Mouse (Mus musculus) hindbrain, embryonic 15.5 days (tissue): ENCODE results near the gene Gstt4. TPM values are rescaled to one million over a fixed set of nuclear protein-coding genes. Genes with fewer than 3 reads are reported as not detected.
"Not testable (repeated sequence)": the region's sequence is repeated elsewhere in the genome, so short reads cannot be mapped to it uniquely, and the experiment has no call there.

Experiments
- ATAC-seq: fragments of 200-750 bp; cut with Nextera tagmentation; 2 replicates; pipeline ENCODE4 v1.8.0; 2017; ENCODE audit warnings: low read depth, moderate number of reproducible peaks, moderate TSS enrichment; ENCODE audit not compliant: low FRiP score
- H3K27ac ChIP-seq: fragments of 300-500 bp; sonication (generic); replicated peaks from 2 replicates; pipeline ENCODE4 v1.5.1; 2015; ENCODE audit warnings: mild to moderate bottlenecking, inconsistent platforms
- H3K27me3 ChIP-seq: fragments of 300-500 bp; sonication (generic); 2 replicates; pipeline ENCODE4 v1.6.1; 2015; ENCODE audit warnings: control low read depth, inconsistent platforms
- H3K36me3 ChIP-seq: fragments of 300-500 bp; sonication (generic); 2 replicates; pipeline ENCODE4 v1.6.1; 2015; ENCODE audit warnings: control low read depth, inconsistent platforms
- H3K4me1 ChIP-seq: fragments of 300-500 bp; sonication (generic); replicated peaks from 2 replicates; pipeline ENCODE4 v1.6.1; 2015; ENCODE audit warnings: control low read depth, inconsistent platforms
- H3K4me2 ChIP-seq: fragments of 300-500 bp; sonication (generic); 2 replicates; pipeline ENCODE4 v1.6.1; 2015; ENCODE audit warnings: moderate library complexity, mild to moderate bottlenecking, inconsistent platforms
- H3K4me3 ChIP-seq: fragments of 300-500 bp; sonication (generic); 2 replicates; pipeline ENCODE4 v1.5.1; 2015; ENCODE audit warnings: mild to moderate bottlenecking, inconsistent platforms
- H3K9ac ChIP-seq: fragments of 300-500 bp; sonication (generic); 2 replicates; pipeline ENCODE4 v1.6.1; 2015; ENCODE audit warnings: inconsistent platforms
- H3K9me3 ChIP-seq: fragments of 300-500 bp; sonication (generic); 2 replicates; pipeline ENCODE4 v1.6.1; 2016; ENCODE audit warnings: control low read depth, inconsistent platforms
- WGBS: fragments of 180-500 bp; shearing (Covaris S2); methylation state at CpG from one replicate; pipeline ENCODE4 v1.1.7; 2015; 5-methylcytosine and 5-hydroxymethylcytosine counted together
- polyA plus RNA-seq: library from polyadenylated mRNA; unstranded; fragments of >200 nt; fragmentation: Nextera tagmentation; extraction: Ambion mirVana; gene quantifications from 2 replicates; pipeline ENCODE4 v1.2.1, GENCODE M21; 2015

The Gstt4 gene
- polyA plus RNA-seq, 1 experiment from 2014 or later: not detected

GRCm38 (mm10) chr10:75780769-75781578, 41.4 kb downstream of the Gstt4 start, which contains the start of the genes Gm20441 and Gstt3:
Gm20441 (minus strand) TSS chr10:75780954.
Gstt3 (minus strand) TSS chr10:75781414.
- Histone ChIP-seq H3K4me1 (peaks cover 12% of the 10 kb centered on the region), H3K27me3 (peaks cover 50% of the 10 kb centered on the region), H3K9ac (peak within 1 kb of the TSS; percentile 36), H3K27ac (no peak within 1 kb of the TSS), H3K4me2 (peak within 1 kb of the TSS; percentile 91), H3K36me3 (no peaks in the 10 kb centered on the region), H3K4me3 (peak within 1 kb of the TSS; percentile 40), H3K9me3 (no peaks in the 10 kb centered on the region)
- WGBS: 2% methylated on average over 28 of the region's 28 CpGs
- peak; percentile 42; the same call in 1 of the 2 replicates for ATAC-seq

- Histone ChIP-seq H3K36me3 (no peaks in the 10 kb centered on the region), H3K4me1 (peaks cover 12% of the 10 kb centered on the region), H3K4me2 (no peak overlapping the region), H3K9me3 (no peaks in the 10 kb centered on the region), H3K4me3 (no peak overlapping the region), H3K27ac (no peak overlapping the region), H3K9ac (no peak overlapping the region), H3K27me3 (peaks cover 53% of the 10 kb centered on the region)
- no peak for ATAC-seq
- 44% methylated on average over 15 of the region's 15 CpGs for WGBS
Measured at GRCm38 (mm10) chr10:75779206-75780174, 42.9 kb downstream of the Gstt4 start.

DNA sequence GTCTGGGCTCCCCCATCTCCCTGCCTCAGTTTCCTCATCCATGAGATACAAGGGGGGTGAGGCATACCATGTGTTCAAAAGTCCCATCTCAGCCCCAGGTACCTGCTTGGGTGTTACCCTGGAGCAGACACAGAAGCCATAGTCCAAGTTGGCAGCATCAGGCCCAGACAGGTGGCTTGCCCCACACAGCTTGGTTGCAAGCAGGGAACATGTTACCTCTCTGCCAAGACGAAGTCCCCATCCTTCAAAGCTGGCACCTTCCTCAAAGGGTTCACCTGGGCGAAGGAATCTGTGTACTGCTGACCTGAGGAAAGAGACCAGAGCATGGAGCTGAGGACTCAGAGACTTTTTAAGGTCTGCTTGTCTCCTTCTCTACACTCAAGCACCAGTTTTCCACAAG, 44.5 kb downstream of the Gstt4 start:
- WGBS: 93% methylated on average over 2 of the region's 2 CpGs
- H3K36me3 ChIP-seq: no peaks in the 10 kb centered on the region
- H3K4me3 ChIP-seq: no peak overlapping the region
- no peak overlapping the region for H3K4me2 ChIP-seq
- no peaks in the 10 kb centered on the region for H3K9me3 ChIP-seq
- no peak for ATAC-seq
- H3K9ac ChIP-seq: no peak overlapping the region
- peaks cover 53% of the 10 kb centered on the region for H3K27me3 ChIP-seq
- no peak overlapping the region for H3K27ac ChIP-seq
- peaks cover 13% of the 10 kb centered on the region for H3K4me1 ChIP-seq

GRCm38 (mm10) chr10:75776562-75776961, 45.8 kb downstream of the Gstt4 start:
- Histone ChIP-seq H3K27ac (no peak overlapping the region), H3K4me3 (no peak overlapping the region), H3K4me2 (no peak overlapping the region), H3K9ac (no peak overlapping the region), H3K36me3 (no peaks in the 10 kb centered on the region), H3K9me3 (no peaks in the 10 kb centered on the region), H3K4me1 (peaks cover 21% of the 10 kb centered on the region), H3K27me3 (peaks cover 40% of the 10 kb centered on the region)
- no peak for ATAC-seq
- WGBS: 89% methylated on average over 6 of the region's 6 CpGs

DNA sequence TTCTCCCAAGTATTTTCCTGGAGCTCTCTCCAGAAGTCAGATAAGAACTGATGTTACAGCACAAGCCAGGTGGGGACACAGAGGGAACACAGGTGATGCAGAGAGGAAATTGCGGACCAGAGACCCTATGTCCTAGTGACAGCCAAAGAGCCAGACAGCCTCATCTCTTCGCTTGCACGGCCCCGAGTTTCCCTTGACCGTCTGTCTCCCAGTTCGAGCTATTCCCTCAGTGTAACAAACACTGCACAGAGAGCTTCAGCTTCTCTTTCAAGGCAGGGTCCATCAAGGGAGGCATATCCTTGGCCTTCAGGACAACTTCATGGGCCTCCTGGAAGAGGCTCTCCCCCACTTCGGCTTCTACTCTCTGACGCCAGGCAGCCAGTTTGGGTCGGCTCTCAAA, 47.8 kb downstream of the Gstt4 start:
- no peak overlapping the region for H3K9ac ChIP-seq
- peaks cover 9% of the 10 kb centered on the region for H3K4me1 ChIP-seq
- no peaks in the 10 kb centered on the region for H3K36me3 ChIP-seq
- no peak overlapping the region for H3K4me2 ChIP-seq
- WGBS: 94% methylated on average over 9 of the region's 9 CpGs
- no peak overlapping the region for H3K27ac ChIP-seq
- no peak for ATAC-seq
- peaks cover 20% of the 10 kb centered on the region for H3K27me3 ChIP-seq
- no peak overlapping the region for H3K4me3 ChIP-seq
- no peaks in the 10 kb centered on the region for H3K9me3 ChIP-seq

GRCm38 (mm10) chr10:75774102-75774501, 48.2 kb downstream of the Gstt4 start:
- no peak overlapping the region for H3K4me2 ChIP-seq
- H3K36me3 ChIP-seq: no peaks in the 10 kb centered on the region
- H3K27me3 ChIP-seq: peaks cover 15% of the 10 kb centered on the region
- no peaks in the 10 kb centered on the region for H3K9me3 ChIP-seq
- no peak for ATAC-seq
- peaks cover 9% of the 10 kb centered on the region for H3K4me1 ChIP-seq
- H3K4me3 ChIP-seq: no peak overlapping the region
- H3K9ac ChIP-seq: no peak overlapping the region
- no peak overlapping the region for H3K27ac ChIP-seq
- 95% methylated on average over 5 of the region's 5 CpGs for WGBS

DNA sequence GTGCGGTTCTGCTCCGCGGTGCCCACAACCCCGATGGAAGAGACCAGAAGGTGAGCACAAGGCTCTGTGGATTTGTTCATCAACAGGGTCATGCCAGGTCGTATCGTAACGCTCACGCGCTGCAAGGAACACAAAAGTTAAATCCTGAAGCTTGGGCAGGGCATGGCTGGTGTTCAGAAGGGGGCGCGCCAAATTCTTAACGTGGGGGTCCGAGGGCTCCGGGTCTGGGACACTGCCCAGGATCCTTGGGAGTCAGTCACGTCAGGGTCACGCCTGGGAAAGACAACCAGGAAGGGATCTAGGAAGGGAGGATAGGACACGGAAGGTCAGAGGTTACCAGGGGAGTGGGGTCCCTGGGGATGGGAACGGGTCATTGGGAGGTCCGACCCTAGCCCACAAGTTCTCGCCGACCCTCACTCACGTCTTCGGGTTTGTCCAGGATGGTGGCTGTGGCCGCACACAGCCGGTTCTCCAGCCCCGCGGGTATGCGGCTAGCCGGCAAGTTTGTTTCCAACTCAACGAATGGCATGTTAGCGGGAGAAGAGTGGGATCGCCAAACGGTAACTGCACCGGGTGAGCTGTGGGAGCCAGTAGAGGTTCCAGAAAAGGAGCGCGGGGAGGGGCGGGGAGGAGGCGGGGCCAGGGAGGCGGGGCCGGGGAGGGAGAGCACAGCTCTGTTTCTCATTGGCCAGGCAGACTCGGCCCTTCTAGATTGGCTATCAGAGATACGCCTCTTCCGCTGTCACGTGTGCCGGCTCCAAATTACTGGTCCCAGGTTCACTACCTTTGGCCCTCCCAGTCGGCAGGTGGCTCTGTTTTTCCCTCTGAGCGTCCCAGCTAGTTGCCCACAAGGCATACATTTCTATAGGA, 49.3 kb downstream of the Gstt4 start, which contains the start of gene Ddt:
TSS of gene Ddt (minus strand) at position 620 of the 870 bp plus-strand sequence.
- Histone ChIP-seq H3K9me3 (no peaks in the 10 kb centered on the region), H3K4me1 (peaks cover 9% of the 10 kb centered on the region), H3K27ac (no peak within 1 kb of the TSS; the same call in 1 of the 2 replicates), H3K4me2 (peak within 1 kb of the TSS; percentile 98), H3K27me3 (peaks cover 8% of the 10 kb centered on the region; the same call in 1 of the 2 replicates), H3K9ac (peak within 1 kb of the TSS; percentile 59), H3K4me3 (peak within 1 kb of the TSS; percentile 66), H3K36me3 (no peaks in the 10 kb centered on the region)
- WGBS: under 1% methylated on average over 47 of the region's 47 CpGs
- peak; percentile 97 for ATAC-seq

DNA sequence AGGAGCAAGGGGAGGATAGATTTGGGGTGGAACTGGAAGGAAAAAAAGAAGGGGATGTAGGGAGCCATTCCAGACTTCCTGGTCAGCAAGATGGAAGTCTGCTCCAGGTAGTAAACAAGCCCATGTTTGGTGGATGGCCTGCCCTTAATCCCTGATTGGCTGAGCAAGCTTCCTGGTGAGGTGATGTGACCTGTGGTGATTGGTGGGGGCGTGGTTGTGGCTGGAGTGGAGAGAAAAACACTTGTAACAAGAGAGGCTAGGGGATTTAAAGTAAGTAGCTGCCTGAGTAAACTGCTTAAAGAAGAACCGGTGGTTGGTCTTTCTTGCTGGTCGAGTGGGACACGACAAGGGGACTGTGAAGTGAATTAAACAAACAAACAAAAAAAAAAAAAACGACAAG, 54.6 kb downstream of the Gstt4 start:
- H3K27ac ChIP-seq, H3K4me3 ChIP-seq, H3K27me3 ChIP-seq, H3K4me2 ChIP-seq, H3K9me3 ChIP-seq, H3K9ac ChIP-seq, ATAC-seq, H3K36me3 ChIP-seq: not testable (repeated sequence)
- H3K4me1 ChIP-seq: peaks cover 18% of the 10 kb centered on the region
- 44% methylated on average over 5 of the region's 5 CpGs for WGBS

- ATAC-seq: no peak
- Histone ChIP-seq H3K9ac (no peak overlapping the region), H3K4me3 (no peak overlapping the region), H3K27ac (no peak overlapping the region), H3K36me3 (peaks cover under 1% of the 10 kb centered on the region; the same call in 1 of the 2 replicates), H3K9me3 (no peaks in the 10 kb centered on the region), H3K27me3 (no peaks in the 10 kb centered on the region), H3K4me2 (no peak overlapping the region), H3K4me1 (peaks cover 17% of the 10 kb centered on the region)
- 90% methylated on average over 6 of the region's 6 CpGs for WGBS
Measured at GRCm38 (mm10) chr10:75766856-75767255, 55.5 kb downstream of the Gstt4 start.
